Mouse (Mus musculus): ENCODE measurements around the gene Csad. TPM values are rescaled to one million over a fixed set of nuclear protein-coding genes. Genes with fewer than 3 reads are reported as not detected.

Gene Csad
- polyA plus RNA-seq, 1 experiment = 60.4 TPM

DNA sequence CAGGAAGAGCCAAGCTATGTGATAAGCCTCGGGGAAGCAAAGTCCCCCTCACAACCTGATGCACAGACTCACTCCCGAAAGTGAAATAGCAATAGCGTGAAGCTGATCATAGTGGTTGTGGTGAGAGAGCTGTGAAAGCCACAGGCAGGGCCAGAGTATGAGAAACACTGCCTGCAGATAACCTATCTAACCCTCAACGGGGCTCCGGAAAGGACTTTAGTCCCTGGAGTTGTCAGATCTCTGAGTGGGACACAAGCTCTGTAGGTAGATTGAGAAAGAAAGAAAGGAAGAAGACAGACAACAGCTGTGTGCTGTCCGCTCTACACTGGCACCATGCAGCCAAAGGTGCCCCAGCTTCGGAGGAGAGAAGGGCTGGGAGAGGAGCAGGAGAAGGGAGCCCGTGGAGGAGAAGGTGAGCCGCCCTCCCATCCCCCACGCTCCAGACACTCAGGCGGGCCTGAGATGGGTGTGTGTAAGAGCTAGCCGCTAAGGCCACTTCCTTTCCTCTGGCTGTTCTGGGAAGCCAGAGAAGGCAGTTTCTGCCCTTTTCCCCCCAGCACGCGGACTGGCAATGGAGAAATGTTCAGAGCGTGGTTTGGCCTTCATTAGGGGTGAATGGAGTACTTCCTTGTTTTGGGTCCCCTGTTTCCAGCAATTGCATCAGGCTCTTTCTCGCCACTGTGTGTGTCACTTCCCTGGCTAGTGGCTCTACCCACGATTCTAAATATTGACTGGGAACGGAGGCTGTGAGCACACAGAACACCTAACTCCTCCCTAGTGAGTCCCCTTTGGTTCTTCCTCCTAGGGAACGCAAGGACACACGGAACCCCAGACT, 54.0 kb downstream of the Csad start, which contains the start of gene Soat2:
Soat2 (plus strand) TSS at position 226 of the 835 bp plus-strand sequence.
- H3K27ac ChIP-seq (ENCODE audit: insufficient read depth, low read depth, low read length) = peak within 1 kb of the TSS; percentile 83
- TF ChIP-seq POLR2A (IDR thresholded peaks at IDR 0.05; ENCODE audit: borderline replicate concordance, low read depth, low read length) (no peak), CTCF (IDR thresholded peaks at IDR 0.05; ENCODE audit: low read depth, low read length) (no peak)
- H3K4me1 ChIP-seq (ENCODE audit: control insufficient read depth, insufficient read depth, low read length) = peaks cover 13% of the 10 kb centered on the region
- peak within 1 kb of the TSS; percentile 34 for H3K4me3 ChIP-seq (ENCODE audit: insufficient read depth, low read length)

DNA sequence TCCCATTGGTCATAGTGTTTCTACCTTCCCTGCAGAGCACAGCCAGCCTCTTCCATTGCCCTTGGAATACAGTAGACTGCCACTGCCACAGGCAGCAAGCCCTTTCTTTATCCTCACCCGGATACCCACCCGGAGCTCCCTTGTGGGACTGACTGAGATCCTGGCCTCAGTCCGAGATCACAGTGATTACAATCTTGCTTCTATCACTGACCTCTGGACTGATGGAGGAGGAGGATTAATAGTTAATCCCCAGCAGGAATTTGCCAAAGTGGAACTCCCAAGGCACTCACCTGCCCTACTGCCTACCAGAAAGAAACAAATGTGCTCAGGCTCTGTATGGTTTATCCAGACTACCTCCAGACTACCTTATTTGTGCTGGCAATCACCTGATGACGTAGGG, 55.0 kb downstream of the Csad start:
- Histone ChIP-seq H3K27ac (ENCODE audit: insufficient read depth, low read depth, low read length) (no peak overlapping the region), H3K4me1 (ENCODE audit: control insufficient read depth, insufficient read depth, low read length) (peaks cover 13% of the 10 kb centered on the region), H3K4me3 (ENCODE audit: insufficient read depth, low read length) (no peak overlapping the region)
- TF ChIP-seq CTCF (IDR thresholded peaks at IDR 0.05; ENCODE audit: low read depth, low read length) = no peak
- TF ChIP-seq POLR2A (IDR thresholded peaks at IDR 0.05; ENCODE audit: borderline replicate concordance, low read depth, low read length) = no peak

DNA sequence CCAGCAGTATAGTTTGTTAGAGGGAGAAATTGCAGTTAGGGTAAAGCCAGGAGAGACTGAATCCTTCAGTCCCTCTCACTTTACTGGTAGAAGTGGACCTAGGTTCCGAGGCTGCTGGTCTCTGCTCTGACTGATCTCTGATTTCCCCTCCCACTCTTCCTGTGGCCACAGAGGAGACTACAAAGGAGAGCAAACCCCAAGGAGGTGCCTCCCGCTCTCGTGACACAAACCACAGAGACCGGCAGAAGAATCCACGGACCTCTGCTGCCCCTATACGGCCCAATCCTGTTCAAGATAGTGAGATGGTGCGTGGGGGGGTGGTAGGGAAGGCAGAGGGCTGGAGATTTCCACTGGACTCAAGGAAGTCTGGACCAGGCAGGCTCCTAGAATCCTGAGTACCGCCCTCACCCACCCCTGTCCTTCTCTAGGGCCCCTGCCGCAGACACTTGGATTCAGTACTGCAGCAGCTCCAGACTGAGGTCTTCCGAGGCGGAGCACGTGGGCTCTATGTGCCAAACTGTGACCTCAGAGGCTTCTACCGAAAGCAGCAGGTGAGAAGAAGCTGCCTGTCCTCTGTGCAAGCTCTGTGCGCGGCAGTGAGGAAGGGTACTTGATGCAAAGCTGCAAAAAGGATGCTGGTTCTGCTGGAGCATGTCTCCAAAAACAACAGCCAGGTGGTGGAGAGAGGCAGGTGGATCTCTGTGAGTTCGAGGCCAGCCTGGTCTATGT, 56.7 kb downstream of the Csad start:
- H3K4me1 ChIP-seq (ENCODE audit: control insufficient read depth, insufficient read depth, low read length) = peaks cover 13% of the 10 kb centered on the region
- H3K4me3 ChIP-seq (ENCODE audit: insufficient read depth, low read length) = no peak overlapping the region
- no peak overlapping the region for H3K27ac ChIP-seq (ENCODE audit: insufficient read depth, low read depth, low read length)
- TF ChIP-seq POLR2A (IDR thresholded peaks at IDR 0.05; ENCODE audit: borderline replicate concordance, low read depth, low read length) = no peak
- no peak for TF ChIP-seq CTCF (IDR thresholded peaks at IDR 0.05; ENCODE audit: low read depth, low read length)

DNA sequence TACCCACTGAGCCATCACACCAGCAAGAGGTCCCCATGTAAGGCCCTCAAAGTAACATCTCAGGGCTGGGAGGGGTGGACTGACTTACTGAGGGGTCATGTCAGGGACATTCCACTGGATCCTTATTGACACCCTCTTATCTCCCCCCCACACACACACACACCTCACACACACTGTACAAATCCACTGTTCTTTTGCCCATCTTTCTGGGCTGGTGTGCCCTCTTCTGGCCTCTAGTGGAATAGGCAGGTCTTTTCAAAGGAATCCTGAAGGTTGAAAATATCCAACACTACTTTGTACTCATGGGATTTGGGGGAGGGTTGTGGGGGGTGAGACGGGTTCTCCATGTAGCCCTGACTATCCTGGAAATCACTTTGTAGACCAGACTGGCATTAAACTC, 57.6 kb downstream of the Csad start:
- TF ChIP-seq POLR2A (IDR thresholded peaks at IDR 0.05; ENCODE audit: borderline replicate concordance, low read depth, low read length) (no peak), CTCF (IDR thresholded peaks at IDR 0.05; ENCODE audit: low read depth, low read length) (peak; percentile 34; the same call in 1 of the 2 replicates)
- Histone ChIP-seq H3K4me1 (ENCODE audit: control insufficient read depth, insufficient read depth, low read length) (peaks cover 13% of the 10 kb centered on the region), H3K27ac (ENCODE audit: insufficient read depth, low read depth, low read length) (no peak overlapping the region), H3K4me3 (ENCODE audit: insufficient read depth, low read length) (no peak overlapping the region)

DNA sequence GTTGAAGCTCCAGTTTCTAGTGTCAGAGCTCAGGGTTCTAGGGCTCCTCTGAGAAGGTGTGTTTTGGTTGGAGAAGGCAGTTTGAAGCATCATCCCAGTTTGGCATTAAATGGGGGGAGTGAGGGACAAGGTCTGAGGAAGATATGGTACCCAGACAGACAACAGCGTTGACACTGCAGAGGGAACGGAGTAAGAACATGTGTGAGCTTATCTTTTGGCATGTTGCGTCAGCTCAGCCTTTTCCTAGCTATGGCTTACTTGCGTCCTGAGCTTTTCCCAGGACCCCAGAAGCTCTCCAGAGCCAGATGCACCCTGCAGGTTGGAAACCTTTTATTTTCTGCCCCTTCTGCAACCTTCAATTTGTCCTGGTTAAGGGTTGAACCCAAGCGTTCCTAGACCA, 58.4 kb downstream of the Csad start:
- TF ChIP-seq POLR2A (IDR thresholded peaks at IDR 0.05; ENCODE audit: borderline replicate concordance, low read depth, low read length) (no peak), CTCF (IDR thresholded peaks at IDR 0.05; ENCODE audit: low read depth, low read length) (no peak)
- H3K4me3 ChIP-seq (ENCODE audit: insufficient read depth, low read length) = no peak overlapping the region
- peaks cover 15% of the 10 kb centered on the region for H3K4me1 ChIP-seq (ENCODE audit: control insufficient read depth, insufficient read depth, low read length)
- H3K27ac ChIP-seq (ENCODE audit: insufficient read depth, low read depth, low read length) = no peak overlapping the region

DNA sequence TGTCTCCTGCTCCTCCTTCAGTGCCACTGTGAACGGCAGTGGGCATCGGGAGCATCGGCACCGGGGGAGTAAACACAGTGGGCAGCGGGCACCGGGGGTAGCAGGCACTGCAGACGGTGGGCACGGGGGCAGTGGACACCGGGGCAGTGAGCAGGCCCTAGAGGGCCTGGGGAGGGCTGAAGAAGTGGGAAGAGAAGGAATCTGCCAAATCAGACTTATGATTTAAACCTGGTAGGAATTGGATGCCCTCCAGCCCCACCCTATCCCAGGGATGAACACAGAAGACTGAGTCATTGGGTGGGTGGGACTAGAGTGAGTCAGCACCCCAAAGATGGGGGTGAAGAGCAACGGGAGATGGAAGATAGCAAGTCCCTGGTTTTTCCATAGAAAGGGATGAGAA, 59.2 kb downstream of the Csad start:
- no peak for TF ChIP-seq CTCF (IDR thresholded peaks at IDR 0.05; ENCODE audit: low read depth, low read length)
- no peak for TF ChIP-seq POLR2A (IDR thresholded peaks at IDR 0.05; ENCODE audit: borderline replicate concordance, low read depth, low read length)
- no peak overlapping the region for H3K4me3 ChIP-seq (ENCODE audit: insufficient read depth, low read length)
- H3K4me1 ChIP-seq (ENCODE audit: control insufficient read depth, insufficient read depth, low read length) = peaks cover 10% of the 10 kb centered on the region
- H3K27ac ChIP-seq (ENCODE audit: insufficient read depth, low read depth, low read length) = no peak overlapping the region

DNA sequence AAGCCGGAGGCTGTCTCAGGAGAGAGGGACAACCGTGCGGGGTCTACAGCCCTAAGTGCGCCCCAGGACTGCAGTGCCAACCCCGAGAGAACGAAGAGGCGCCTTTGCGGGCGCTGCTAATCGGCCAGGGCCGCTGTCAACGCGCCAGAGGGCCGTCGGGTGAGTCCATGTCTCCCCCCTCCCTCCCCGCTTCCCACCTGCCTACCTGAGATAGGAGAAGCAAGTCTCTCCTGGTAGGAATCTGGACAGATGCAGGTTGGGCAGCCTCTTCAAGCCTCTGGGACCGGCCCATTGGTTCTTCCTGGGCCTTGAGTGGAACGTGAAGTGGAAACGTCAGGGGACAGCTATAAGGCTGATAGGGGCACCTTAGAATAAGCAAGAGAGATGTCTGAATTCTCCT, 59.8 kb downstream of the Csad start:
- no peak overlapping the region for H3K4me3 ChIP-seq (ENCODE audit: insufficient read depth, low read length)
- H3K27ac ChIP-seq (ENCODE audit: insufficient read depth, low read depth, low read length) = no peak overlapping the region
- no peak for TF ChIP-seq POLR2A (IDR thresholded peaks at IDR 0.05; ENCODE audit: borderline replicate concordance, low read depth, low read length)
- TF ChIP-seq CTCF (IDR thresholded peaks at IDR 0.05; ENCODE audit: low read depth, low read length) = no peak
- peaks cover 6% of the 10 kb centered on the region for H3K4me1 ChIP-seq (ENCODE audit: control insufficient read depth, insufficient read depth, low read length)

DNA sequence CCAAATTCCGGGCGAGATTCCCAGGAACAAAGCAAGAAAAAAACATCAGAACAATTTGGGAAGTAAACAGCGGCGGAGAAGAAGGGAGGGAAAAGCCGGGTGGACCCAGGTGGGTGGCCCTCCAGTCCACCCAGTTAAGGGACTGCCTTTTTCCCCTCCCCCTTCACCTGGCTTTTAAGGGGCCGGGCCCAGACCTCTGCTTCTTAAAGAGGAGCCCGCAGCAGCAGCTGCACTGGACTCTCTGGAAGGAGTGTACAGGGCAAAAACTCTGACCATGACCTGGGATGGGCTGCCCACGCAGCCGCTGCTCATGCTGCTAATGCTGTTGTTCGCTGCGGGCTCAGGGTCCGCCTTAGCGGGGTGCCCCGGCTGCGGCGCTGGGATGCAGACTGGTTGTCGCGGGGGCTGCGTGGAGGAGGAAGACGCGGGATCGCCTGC, 60.2 kb downstream of the Csad start, which contains the start of gene Igfbp6:
Igfbp6 (plus strand) TSS at position 89 of the 438 bp plus-strand sequence.
- Histone ChIP-seq H3K27ac (ENCODE audit: insufficient read depth, low read depth, low read length) (no peak within 1 kb of the TSS), H3K4me3 (ENCODE audit: insufficient read depth, low read length) (no peak within 1 kb of the TSS), H3K4me1 (ENCODE audit: control insufficient read depth, insufficient read depth, low read length) (peaks cover 6% of the 10 kb centered on the region)
- TF ChIP-seq CTCF (IDR thresholded peaks at IDR 0.05; ENCODE audit: low read depth, low read length) = no peak
- TF ChIP-seq POLR2A (IDR thresholded peaks at IDR 0.05; ENCODE audit: borderline replicate concordance, low read depth, low read length) = no peak

DNA sequence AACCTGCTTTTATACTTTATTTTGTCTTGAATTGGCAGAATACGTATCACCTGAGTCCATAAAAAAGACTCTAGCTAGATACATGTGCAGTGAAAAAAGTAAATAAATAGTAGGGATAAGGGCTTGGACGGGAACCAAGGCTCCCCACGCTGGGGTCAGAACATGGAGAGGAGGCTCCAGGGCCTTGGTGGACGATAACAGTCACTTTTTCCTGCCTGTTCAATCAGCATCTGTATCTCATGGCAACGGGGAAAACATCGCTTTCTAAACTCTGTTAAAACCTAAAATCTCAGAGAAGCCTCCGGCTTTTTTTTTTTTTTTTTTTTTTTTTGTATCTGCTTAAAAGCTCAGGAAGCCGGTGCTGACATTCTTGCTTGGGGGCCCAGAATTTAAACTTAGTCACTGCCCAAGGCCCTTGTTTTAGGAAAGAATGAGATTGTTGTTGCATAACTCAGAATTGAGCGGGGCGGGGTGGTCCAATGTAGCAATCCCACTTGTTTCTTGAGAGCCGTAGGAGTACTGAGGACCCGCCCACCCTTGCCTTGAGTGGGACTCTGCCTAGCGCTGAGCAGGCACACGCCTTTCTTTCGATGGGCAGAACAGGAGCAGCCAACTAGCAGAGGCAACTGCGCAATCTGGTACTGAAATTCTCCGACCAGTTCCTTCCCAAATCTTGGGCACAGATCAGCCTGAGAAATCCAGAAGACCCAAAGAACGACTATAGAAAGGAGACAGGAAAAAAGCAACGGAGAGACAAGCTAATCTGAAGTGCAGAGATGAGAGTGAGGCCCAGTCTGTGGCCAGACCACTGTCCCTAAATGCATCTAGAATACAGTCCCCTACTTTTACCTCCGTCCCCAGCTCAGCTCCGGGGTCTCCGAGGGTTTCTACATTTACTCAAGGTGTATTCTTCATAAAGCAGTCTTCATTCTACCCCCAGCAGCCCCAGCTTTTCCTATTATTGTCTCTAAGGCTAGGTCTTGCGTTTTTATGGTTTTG, 61.3 kb downstream of the Csad start:
- H3K4me1 ChIP-seq (ENCODE audit: control insufficient read depth, insufficient read depth, low read length) = peaks cover 6% of the 10 kb centered on the region
- TF ChIP-seq CTCF (IDR thresholded peaks at IDR 0.05; ENCODE audit: low read depth, low read length) (no peak), POLR2A (IDR thresholded peaks at IDR 0.05; ENCODE audit: borderline replicate concordance, low read depth, low read length) (no peak)
- H3K27ac ChIP-seq (ENCODE audit: insufficient read depth, low read depth, low read length) = no peak overlapping the region
- H3K4me3 ChIP-seq (ENCODE audit: insufficient read depth, low read length) = no peak overlapping the region

Data from bone marrow macrophage, adult 2 months (primary cell).